Mouse (Mus musculus) erythroid progenitor cell, adult 5-6 weeks (primary cell): Measurements from ENCODE around the gene 1700023F06Rik. TPM values are rescaled to one million over a fixed set of nuclear protein-coding genes. Genes with fewer than 3 reads are reported as not detected.

Experiments
- ATAC-seq: replicated peaks from 2 replicates; pipeline ENCODE4 v1.8.0; 2016; ENCODE audit warnings: moderate number of reproducible peaks, mild to moderate bottlenecking, moderate TSS enrichment, inconsistent platforms; ENCODE audit not compliant: poor library complexity, low FRiP score, severe bottlenecking
- total RNA-seq, 2 experiments: library from RNA; stranded (forward) in 1 of 2; stranded (reverse) in 1 of 2; fragments of 150-400 nt in 1 of 2; fragments of 186-747, 209-891 nt in 1 of 2; gene quantifications; 2 replicates each; pipeline versions ENCODE4 v1.2.3 to v1.2.4; 2015 to 2017; ENCODE audit warnings: low replicate concordance in 2 of 2

Gene 1700023F06Rik
- total RNA-seq, 2 experiments from 2014 or later: 6.3 TPM; not detected in 1

GRCm38 (mm10) chr11:103192956-103193824, 15.2 kb downstream of the 1700023F06Rik start:
- no peak for ATAC-seq

DNA sequence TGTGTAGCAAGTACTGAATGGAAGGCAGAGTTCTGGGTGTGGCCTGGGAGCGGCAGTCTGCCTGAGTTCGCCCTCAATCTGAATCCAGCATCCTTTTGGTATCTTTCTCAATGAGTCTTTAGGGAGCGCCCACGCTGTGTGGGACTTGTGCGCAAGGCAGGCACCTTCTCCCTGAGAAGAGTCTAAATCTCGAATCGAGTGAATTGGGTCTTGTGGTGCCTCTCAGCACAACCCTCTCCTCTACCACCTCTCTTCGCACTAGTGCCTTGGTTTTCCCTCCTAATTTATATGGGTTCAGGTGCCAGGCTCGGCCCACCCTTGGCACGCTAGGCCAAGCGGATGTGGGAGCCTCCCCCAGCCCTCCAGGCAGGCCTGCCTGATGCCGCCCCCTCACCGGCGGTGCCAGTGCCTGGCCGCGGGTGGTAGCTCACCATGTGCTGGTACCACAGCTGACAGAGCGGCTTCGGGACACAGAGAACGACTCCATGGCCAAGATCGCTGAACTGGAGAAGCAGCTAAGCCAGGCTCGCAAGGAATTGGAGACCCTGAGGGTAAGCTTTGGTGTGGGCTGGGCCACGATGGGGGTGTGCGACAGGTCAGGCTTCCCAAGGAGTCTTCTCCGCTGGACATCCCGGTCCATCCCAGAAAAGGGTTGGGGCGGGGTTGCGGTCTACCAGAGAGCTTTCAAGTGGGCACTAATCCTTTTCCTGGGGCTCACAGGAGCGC, 16.0 kb downstream of the 1700023F06Rik start:
- no peak for ATAC-seq

GRCm38 (mm10) chr11:103184891-103185290, 23.5 kb downstream of the 1700023F06Rik start:
- ATAC-seq: no peak

DNA sequence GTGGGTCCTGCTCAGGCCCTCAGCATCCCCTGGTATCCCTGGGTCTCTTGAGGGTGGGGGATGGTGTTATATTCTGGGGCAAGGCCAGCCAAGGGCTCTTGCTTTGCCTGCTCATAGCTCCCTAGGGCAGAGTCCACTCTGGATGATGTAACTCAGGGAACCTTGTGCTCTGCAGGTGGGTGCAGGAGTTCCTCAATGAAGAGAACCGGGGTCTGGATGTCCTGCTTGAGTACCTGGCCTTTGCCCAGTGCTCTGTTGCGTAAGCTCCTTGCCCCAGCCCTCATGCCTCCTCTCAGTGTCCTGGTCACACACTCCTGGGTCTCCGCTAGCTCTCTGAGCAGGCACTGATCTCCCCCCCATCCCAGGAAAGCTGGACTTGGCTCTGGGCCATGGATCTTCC, 26.4 kb downstream of the 1700023F06Rik start:
- no peak for ATAC-seq

- no peak for ATAC-seq
These were observed 27.0 kb downstream of the 1700023F06Rik start for GRCm38 (mm10) chr11:103181349-103181748.

GRCm38 (mm10) chr11:103180426-103180825, 27.9 kb downstream of the 1700023F06Rik start:
- no peak for ATAC-seq

DNA sequence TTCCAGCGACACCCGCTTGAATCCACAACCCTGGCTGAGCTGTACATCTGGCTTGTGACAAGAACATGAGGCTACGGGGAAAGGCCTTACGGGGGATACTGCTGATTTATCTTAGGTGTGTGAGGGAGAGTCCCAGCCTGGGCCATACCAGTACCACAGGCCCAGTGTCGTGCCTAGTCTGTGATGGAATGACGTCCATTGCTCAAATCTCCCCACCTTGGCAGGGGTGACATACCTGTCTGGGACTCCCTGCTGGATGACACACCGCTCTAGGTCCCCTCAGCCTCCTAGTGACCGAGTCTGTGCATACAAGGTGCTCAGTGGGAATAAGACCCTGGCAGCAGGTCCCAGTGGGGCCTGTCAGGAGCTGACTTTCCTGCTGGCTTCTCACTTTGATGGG, 29.6 kb downstream of the 1700023F06Rik start:
- no peak for ATAC-seq

DNA sequence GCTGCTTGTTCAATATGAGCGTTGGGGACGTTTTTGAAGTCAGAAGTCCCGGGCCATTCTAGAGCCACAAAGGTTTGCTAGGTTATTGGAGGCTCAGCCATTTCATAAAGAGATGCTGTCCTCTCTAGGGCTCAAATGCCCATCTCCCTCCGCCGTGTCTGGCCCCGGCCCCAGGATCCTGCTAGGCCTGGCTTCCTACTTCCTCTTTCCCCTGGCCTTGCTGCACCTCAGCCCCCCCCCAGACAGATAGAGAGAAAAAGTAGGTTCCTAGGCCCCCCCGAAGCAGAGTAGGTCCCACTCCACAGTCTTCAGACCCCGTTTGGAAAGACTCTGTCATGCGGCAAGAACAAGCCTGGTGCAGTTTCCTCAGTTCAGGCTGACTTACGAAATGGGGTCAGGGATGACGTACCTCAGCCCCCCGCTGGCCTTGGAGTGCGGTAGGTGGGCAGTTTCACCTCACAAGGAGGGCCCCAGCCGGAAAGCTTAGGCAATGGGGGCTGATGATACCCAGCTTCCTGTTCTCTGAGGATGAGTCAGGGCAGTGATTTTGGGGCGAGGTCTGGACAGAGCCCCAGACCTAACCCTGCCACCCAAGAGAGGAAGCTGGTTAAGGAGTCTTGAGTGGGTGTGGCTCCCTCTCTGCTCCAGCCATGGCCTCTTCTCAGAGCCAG, 30.4 kb downstream of the 1700023F06Rik start:
- ATAC-seq: no peak

DNA sequence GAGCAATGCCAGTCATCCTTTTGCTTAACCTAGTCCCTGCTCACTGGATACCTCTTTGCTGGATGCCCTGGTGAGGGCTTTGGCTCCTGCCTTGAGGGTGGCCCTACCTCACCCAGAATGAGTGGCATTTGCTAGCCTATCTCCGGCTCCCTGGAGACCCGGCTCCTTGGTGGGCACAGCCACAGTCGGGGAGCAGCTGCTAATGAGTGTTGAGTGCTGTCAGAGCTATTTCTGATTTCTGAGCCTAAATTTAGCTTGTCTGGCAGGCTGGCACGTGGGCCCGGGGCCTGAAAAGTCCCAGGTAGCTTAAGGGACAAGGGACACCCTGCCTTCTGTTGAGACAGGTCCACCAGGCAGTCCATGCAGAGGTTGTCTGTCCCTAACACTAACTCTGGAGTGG, 31.1 kb downstream of the 1700023F06Rik start:
- no peak for ATAC-seq

GRCm38 (mm10) chr11:103176510-103176909, 31.8 kb downstream of the 1700023F06Rik start:
- no peak for ATAC-seq

DNA sequence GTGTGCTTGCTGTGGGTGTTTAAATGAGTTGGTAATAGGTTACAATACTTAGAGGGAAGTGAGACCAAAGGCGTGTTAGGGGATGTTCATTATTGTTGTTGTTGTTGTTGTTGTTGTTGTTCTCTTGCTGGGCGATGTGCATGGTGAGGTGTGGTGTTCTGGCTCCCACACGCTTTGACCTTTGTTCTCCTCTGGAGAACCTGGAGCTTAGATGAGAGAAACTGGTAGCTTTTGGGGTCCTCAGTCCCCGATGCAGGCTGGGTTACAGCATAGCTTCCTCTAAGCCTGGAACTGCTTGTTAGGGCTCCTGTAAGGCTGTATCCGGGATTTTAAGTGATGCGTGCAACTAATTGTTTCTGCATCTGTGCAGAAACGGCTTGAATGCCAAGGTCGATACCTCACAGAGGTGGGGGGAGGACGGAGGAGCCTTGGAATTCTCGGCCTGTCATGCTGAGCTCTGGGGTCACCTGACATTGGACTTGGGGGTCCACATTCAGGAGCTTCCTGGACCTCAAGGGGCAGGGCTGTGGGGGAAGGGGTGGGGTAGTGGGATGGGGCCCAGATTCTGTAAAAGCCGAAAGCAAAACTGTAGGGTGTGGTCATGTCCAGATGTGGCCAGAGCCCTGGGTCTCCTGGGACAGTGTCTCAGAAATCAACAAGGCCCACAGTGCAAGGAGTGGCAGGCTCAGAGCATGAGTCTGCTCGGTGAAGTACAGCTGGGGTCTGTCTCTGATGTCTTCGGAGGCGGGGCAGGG, 32.5 kb downstream of the 1700023F06Rik start:
- ATAC-seq: no peak

- no peak for ATAC-seq
These were observed 33.4 kb downstream of the 1700023F06Rik start for GRCm38 (mm10) chr11:103174891-103175391.

- ATAC-seq: no peak
These were observed 33.9 kb downstream of the 1700023F06Rik start for GRCm38 (mm10) chr11:103174411-103174832.

- no peak for ATAC-seq
These were observed 34.5 kb downstream of the 1700023F06Rik start for GRCm38 (mm10) chr11:103173771-103174344.

GRCm38 (mm10) chr11:103173041-103173770, 35.2 kb downstream of the 1700023F06Rik start:
- ATAC-seq: no peak

GRCm38 (mm10) chr11:103172392-103173040, 35.8 kb downstream of the 1700023F06Rik start:
- ATAC-seq: no peak

DNA sequence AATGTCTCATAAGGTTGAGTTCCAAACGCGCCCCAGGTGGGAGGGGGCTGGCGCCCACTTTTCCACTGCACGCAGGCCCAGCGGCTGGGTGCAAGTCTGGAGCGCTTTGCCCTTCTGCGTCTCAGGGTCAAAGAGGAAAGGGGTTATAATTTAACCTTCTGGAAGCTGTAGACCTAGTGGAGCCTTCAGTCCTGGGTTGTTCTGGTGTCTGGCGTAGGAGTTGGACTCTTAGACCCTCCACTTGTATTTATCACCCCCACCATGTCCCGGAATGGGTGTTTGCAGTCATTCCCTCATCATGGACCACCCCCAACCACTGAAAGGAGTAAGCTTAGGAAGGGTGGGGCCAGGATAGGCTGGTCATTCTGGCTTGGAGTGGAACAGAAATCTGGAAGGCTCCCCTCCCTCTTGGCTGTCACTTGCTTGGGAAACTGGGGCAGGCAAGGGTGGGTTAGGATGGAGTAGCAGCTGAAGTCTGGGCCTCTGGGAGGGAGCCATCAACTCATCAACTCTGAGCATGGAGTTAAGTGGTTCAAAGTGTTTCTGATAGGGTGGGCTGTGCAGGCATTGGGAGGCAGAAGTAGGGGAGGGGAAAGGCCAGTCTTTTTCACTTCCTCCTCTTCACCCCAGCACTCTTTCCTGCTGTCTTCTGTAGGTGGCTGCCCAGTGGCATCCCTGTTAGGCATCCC, 36.5 kb downstream of the 1700023F06Rik start:
- no peak for ATAC-seq

DNA sequence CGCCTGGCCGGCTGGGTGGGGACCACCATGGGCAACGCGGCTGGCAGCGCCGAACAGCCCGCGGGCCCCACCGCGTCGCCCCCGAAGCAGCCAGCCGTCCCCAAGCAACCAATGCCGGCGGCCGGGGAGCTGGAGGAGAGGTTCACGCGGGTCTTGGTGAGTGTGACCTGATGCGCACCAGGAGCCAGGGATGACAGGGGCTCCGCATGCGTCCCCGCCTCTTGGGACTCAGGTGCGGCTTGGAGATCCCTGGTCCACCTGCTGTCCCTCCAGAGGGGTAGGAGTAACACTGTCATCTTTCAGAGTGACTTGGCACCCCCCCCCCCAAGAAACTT, 37.1 kb downstream of the 1700023F06Rik start:
- ATAC-seq: no peak
